Mouse (Mus musculus) hindbrain, embryonic 11.5 days (tissue): ENCODE data around the gene Mc1r. TPM values are rescaled to one million over a fixed set of nuclear protein-coding genes. Genes with fewer than 3 reads are reported as not detected.
"Not testable (repeated sequence)": the region's sequence is repeated elsewhere in the genome, so short reads cannot be mapped to it uniquely, and the experiment has no call there.

Experiments
- ATAC-seq: fragments of 200-750 bp; cut with Nextera tagmentation; 2 replicates; pipeline ENCODE4 v1.8.0; 2017; ENCODE audit warnings: mild to moderate bottlenecking, moderate TSS enrichment, moderate library complexity; ENCODE audit not compliant: low FRiP score
- DNase-seq: peaks from one replicate; pipeline ENCODE4 v3.0.0-alpha.2; 2015; ENCODE audit warnings: low spot score
- H3K27ac ChIP-seq: fragments of 300-500 bp; sonication (generic); 2 replicates; pipeline ENCODE4 v1.5.1; 2014; ENCODE audit warnings: mild to moderate bottlenecking, low read depth, low read length
- H3K27me3 ChIP-seq: fragments of 300-500 bp; sonication (generic); 2 replicates; pipeline ENCODE4 v1.6.1; 2014; ENCODE audit warnings: mild to moderate bottlenecking, low read length, moderate library complexity, mixed read lengths; ENCODE audit not compliant: control insufficient read depth, insufficient read depth
- H3K36me3 ChIP-seq: fragments of 300-500 bp; sonication (generic); 2 replicates; pipeline ENCODE4 v1.6.1; 2014; ENCODE audit warnings: mild to moderate bottlenecking, low read length, moderate library complexity, mixed read lengths; ENCODE audit not compliant: control insufficient read depth, insufficient read depth
- H3K4me1 ChIP-seq: fragments of 300-500 bp; sonication (generic); replicated peaks from 2 replicates; pipeline ENCODE4 v1.6.1; 2014; ENCODE audit warnings: low read length, mixed read lengths; ENCODE audit not compliant: control insufficient read depth, insufficient read depth
- H3K4me2 ChIP-seq: fragments of 300-500 bp; sonication (generic); replicated peaks from 2 replicates; pipeline ENCODE4 v1.6.1; 2014; ENCODE audit warnings: mild to moderate bottlenecking, low read depth, low read length
- H3K4me3 ChIP-seq: fragments of 300-500 bp; sonication (generic); 2 replicates; pipeline ENCODE4 v1.5.1; 2014; ENCODE audit warnings: low read depth, low read length
- H3K9ac ChIP-seq: fragments of 300-500 bp; sonication (generic); 2 replicates; pipeline ENCODE4 v1.6.1; 2014; ENCODE audit warnings: low read depth, low read length
- H3K9me3 ChIP-seq: fragments of 300-500 bp; sonication (generic); 2 replicates; pipeline ENCODE4 v1.6.1; 2016; ENCODE audit warnings: low read length; ENCODE audit not compliant: control insufficient read depth
- WGBS: fragments of 180-500 bp; shearing (Covaris S2); extraction: QIAGEN DNeasy Blood & Tissue Kit; methylation state at CpG from one replicate; pipeline ENCODE4 v1.1.7; 2014; 5-methylcytosine and 5-hydroxymethylcytosine counted together
- polyA plus RNA-seq: library from polyadenylated mRNA; unstranded; fragments of >200 nt; fragmentation: Nextera tagmentation; extraction: Ambion mirVana; gene quantifications from 2 replicates; pipeline ENCODE4 v1.2.1, GENCODE M21; 2014

Gene Mc1r
- polyA plus RNA-seq, 1 experiment from 2014 or later, result 0.49 TPM

GRCm38 (mm10) chr8:123450783-123451182 is 43.9 kb downstream of the Mc1r start:
- no peak overlapping the region for H3K9ac ChIP-seq
- no peak overlapping the region for H3K27ac ChIP-seq
- no peak overlapping the region for H3K4me3 ChIP-seq
- H3K4me2 ChIP-seq, result no peak overlapping the region
- no peaks in the 10 kb centered on the region for H3K9me3 ChIP-seq
- H3K36me3 ChIP-seq, result peaks cover 2% of the 10 kb centered on the region; the same call in 1 of the 2 replicates
- ATAC-seq (no peak), DNase-seq (no peak)
- no peaks in the 10 kb centered on the region for H3K4me1 ChIP-seq
- 89% methylated on average over 5 of the region's 5 CpGs for WGBS
- no peaks in the 10 kb centered on the region for H3K27me3 ChIP-seq

- not testable (repeated sequence) for DNase-seq, H3K9ac ChIP-seq, H3K36me3 ChIP-seq, H3K27me3 ChIP-seq, H3K4me1 ChIP-seq, ATAC-seq, H3K4me2 ChIP-seq, H3K9me3 ChIP-seq, H3K27ac ChIP-seq, H3K4me3 ChIP-seq
- WGBS, result 97% methylated on average over 11 of the region's 12 CpGs
These were observed 44.8 kb downstream of the Mc1r start for GRCm38 (mm10) chr8:123451747-123452146.

GRCm38 (mm10) chr8:123452149-123452548 is 45.2 kb downstream of the Mc1r start:
- Histone ChIP-seq H3K9ac (no peak overlapping the region), H3K9me3 (no peaks in the 10 kb centered on the region), H3K36me3 (peaks cover 2% of the 10 kb centered on the region; the same call in 1 of the 2 replicates), H3K27ac (no peak overlapping the region), H3K4me2 (no peak overlapping the region), H3K4me3 (no peak overlapping the region), H3K27me3 (no peaks in the 10 kb centered on the region), H3K4me1 (no peaks in the 10 kb centered on the region)
- DNase-seq, result no peak
- ATAC-seq, result no peak
- 91% methylated on average over 4 of the region's 4 CpGs for WGBS

GRCm38 (mm10) chr8:123453291-123453690 is 46.4 kb downstream of the Mc1r start:
- Histone ChIP-seq H3K4me3 (no peak overlapping the region), H3K36me3 (peaks cover 5% of the 10 kb centered on the region; the same call in 1 of the 2 replicates), H3K4me1 (no peaks in the 10 kb centered on the region), H3K27ac (no peak overlapping the region), H3K4me2 (no peak overlapping the region), H3K9me3 (no peaks in the 10 kb centered on the region), H3K9ac (no peak overlapping the region), H3K27me3 (no peaks in the 10 kb centered on the region)
- no peak for DNase-seq
- 83% methylated on average over 7 of the region's 7 CpGs for WGBS
- ATAC-seq, result no peak

- WGBS, result 82% methylated on average over 5 of the region's 5 CpGs
- no peak for ATAC-seq
- peaks cover 7% of the 10 kb centered on the region; the same call in 1 of the 2 replicates for H3K36me3 ChIP-seq
These were observed 47.0 kb downstream of the Mc1r start for GRCm38 (mm10) chr8:123453951-123454350.

GRCm38 (mm10) chr8:123454559-123454958 is 47.7 kb downstream of the Mc1r start:
- Histone ChIP-seq H3K4me2 (no peak overlapping the region), H3K9me3 (no peaks in the 10 kb centered on the region), H3K27ac (no peak overlapping the region), H3K27me3 (no peaks in the 10 kb centered on the region), H3K36me3 (peaks cover 7% of the 10 kb centered on the region), H3K4me1 (no peaks in the 10 kb centered on the region), H3K4me3 (no peak overlapping the region), H3K9ac (no peak overlapping the region)
- WGBS, result 93% methylated on average over 6 of the region's 6 CpGs
- DNase-seq (no peak), ATAC-seq (no peak)

More at GRCm38 (mm10) chr8:123453951-123454350, 47.0 kb downstream of the Mc1r start:
- no peaks in the 10 kb centered on the region for H3K4me1 ChIP-seq
- H3K4me3 ChIP-seq, result no peak overlapping the region
- no peak for DNase-seq
- no peak overlapping the region for H3K4me2 ChIP-seq
- no peaks in the 10 kb centered on the region for H3K27me3 ChIP-seq
- no peak overlapping the region for H3K9ac ChIP-seq
- no peak overlapping the region for H3K27ac ChIP-seq
- H3K9me3 ChIP-seq, result no peaks in the 10 kb centered on the region

Other genes with a start within 250 kb of the Mc1r start
- 4.8 and 5.5 TPM in 2 replicates for gene Sult5a1, start 248.8 kb upstream of the Mc1r start, polyA plus RNA-seq
- 0.43 and 0.85 TPM in 2 replicates for gene Dpep1, start 220.9 kb upstream of the Mc1r start, polyA plus RNA-seq
- gene Chmp1a, start 194.3 kb upstream of the Mc1r start, polyA plus RNA-seq, result 87.7 and 94.3 TPM in 2 replicates
- gene Spata33, start 194.3 kb upstream of the Mc1r start, polyA plus RNA-seq, result 5.5 and 6.1 TPM in 2 replicates
- 32.3 and 34.5 TPM in 2 replicates for gene Cdk10, start 182.3 kb upstream of the Mc1r start, polyA plus RNA-seq
- 1.8 and 2.2 TPM in 2 replicates for gene Spata2l, start 170.9 kb upstream of the Mc1r start, polyA plus RNA-seq
- 18.1 and 18.6 TPM in 2 replicates for gene Zfp276, start 152.9 kb upstream of the Mc1r start, polyA plus RNA-seq
- gene Vps9d1, start 152.8 kb upstream of the Mc1r start, polyA plus RNA-seq, result 24.9 and 28.0 TPM in 2 replicates
- gene Fanca, start 88.5 kb upstream of the Mc1r start, polyA plus RNA-seq, result 26.9 and 35.4 TPM in 2 replicates
- 13.1 and 13.2 TPM in 2 replicates for gene Spire2, start 74.4 kb upstream of the Mc1r start, polyA plus RNA-seq
- gene Tcf25, start 33.4 kb upstream of the Mc1r start, polyA plus RNA-seq, result 179 and 181 TPM in 2 replicates
- gene Tubb3, start 4.3 kb downstream of the Mc1r start, polyA plus RNA-seq, result 950 and 1,011 TPM in 2 replicates
- 32.5 and 32.7 TPM in 2 replicates for gene Def8, start 16.4 kb downstream of the Mc1r start, polyA plus RNA-seq
- gene Afg3l1, start 70.8 kb downstream of the Mc1r start, polyA plus RNA-seq, result 30.7 and 32.3 TPM in 2 replicates
- 40.7 and 42.1 TPM in 2 replicates for gene Dbndd1, start 108.4 kb downstream of the Mc1r start, polyA plus RNA-seq
- gene Gas8, start 111.7 kb downstream of the Mc1r start, polyA plus RNA-seq, result 45.5 and 50.7 TPM in 2 replicates
- 11.3 and 12.4 TPM in 2 replicates for gene Rhou, start 246.8 kb downstream of the Mc1r start, polyA plus RNA-seq